Mouse (Mus musculus) olfactory bulb, adult 2 months (tissue): ENCODE results near the gene Cdk17.

Experiments used
- CTCF ChIP-seq: fragments of 200-500 bp; IDR thresholded peaks from 2 replicates; pipeline ENCODE4 v1.5.1; 2012; ENCODE audit warnings: low read depth, mild to moderate bottlenecking, low read length, moderate library complexity; ENCODE audit not compliant: insufficient read depth
- POLR2A ChIP-seq: fragments of 200-500 bp; IDR thresholded peaks from 2 replicates; pipeline ENCODE4 v1.6.1; 2012; ENCODE audit warnings: mild to moderate bottlenecking, low read depth, low read length, moderate library complexity; ENCODE audit not compliant: insufficient read depth

DNA sequence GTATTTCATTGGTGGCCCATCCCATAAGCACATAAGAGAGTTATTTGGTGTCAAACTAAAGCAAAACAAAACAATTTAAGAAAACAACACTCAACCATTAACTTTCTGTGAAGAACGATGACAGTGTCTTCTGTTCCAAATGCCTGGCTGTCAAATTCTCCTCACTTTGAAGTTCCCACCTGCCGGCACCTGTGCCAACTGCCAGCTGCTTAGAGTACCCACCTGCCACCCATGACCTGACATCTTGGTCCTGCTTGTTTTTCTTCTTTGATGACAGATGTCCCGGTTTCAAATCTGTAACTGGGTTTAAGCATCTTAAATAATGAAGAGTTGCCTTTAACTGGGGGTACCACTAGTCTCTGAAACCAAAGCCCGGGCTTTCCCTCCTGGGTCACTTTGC, 14.1 kb upstream of the Cdk17 start:
- TF ChIP-seq POLR2A (no peak), CTCF (no peak)
